Mouse (Mus musculus): ENCODE measurements at regions not wholly inside any gene's neighbourhood (a gene's known extent, or its start where the extent isn't known, plus 50 kb on each side); places are given as distances from the start of the nearest gene placed in this dataset.
A peak's percentile ranks its signal among the peaks of the same experiment; 100 is the strongest.

DNA sequence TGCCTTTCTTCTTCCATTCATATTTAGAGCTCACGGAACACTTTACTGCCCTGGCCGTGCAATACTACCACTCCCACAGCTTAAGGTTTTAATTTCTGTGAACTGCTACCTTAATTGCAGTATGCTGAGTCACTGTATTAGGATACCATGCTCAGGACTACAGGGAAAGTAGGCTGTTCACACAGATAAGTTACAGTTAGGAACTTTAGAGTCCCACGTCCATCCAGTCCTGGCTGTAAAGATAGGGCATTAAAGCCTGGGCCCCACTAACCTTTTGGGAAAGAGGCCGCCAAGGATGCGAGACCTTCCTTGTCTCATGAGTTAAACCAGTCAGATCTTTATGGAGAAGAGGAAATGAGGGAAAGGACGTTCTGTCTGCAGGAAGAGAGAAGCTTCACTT is 574.6 kb downstream of the Stpg2 start:
- H3K36me3 ChIP-seq (replicated peaks): no peaks in the 10 kb centered on the region
- H3K4me1 ChIP-seq (ENCODE audit: insufficient read depth, low read depth, low read length): peaks cover 56% of the 10 kb centered on the region
- H3K9me3 ChIP-seq (replicated peaks): no peaks in the 10 kb centered on the region
- H3K27me3 ChIP-seq (ENCODE audit: insufficient read depth, low read length): no peaks in the 10 kb centered on the region
- DNase-seq (ENCODE audit: low spot score): peak; percentile 71
- TF ChIP-seq TAL1 (conservative IDR thresholded peaks at IDR 0.05; ENCODE audit: low read depth, low read length) (peak; percentile 81), CTCF (IDR thresholded peaks at IDR 0.05; ENCODE audit: low read depth, low read length) (no peak)
- H3K4me3 ChIP-seq (ENCODE audit: low read depth, low read length): no peak overlapping the region; the same call in 1 of the 2 replicates
- ATAC-seq (ENCODE audit: extremely low read depth, insufficient number of reproducible peaks, low FRiP score, poor library complexity, severe bottlenecking): peak; percentile 83

DNA sequence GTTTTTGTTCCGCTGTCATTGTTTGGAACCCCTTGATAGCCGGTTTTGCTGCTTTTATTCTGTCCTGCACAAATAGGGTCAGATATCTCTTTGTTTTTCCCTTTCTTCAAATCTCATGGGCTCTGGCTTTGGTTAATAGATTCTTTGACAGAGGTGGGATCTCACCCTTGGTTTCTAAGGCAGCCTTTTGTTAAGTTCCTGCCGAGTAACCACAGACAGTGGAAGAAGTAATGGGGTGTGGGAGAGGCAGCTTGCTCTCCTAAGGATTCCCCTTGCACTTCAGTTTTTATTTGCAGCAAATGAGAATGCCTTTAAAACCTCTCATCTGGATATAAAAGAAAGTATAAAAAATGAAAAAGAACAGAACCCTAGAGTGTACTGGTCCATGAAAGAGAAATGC is 577.9 kb downstream of the Stpg2 start:
- Histone ChIP-seq H3K4me3 (ENCODE audit: low read depth, low read length) (no peak overlapping the region), H3K4me1 (ENCODE audit: insufficient read depth, low read depth, low read length) (peaks cover 83% of the 10 kb centered on the region), H3K36me3 (replicated peaks) (no peaks in the 10 kb centered on the region), H3K9me3 (replicated peaks) (peaks cover 3% of the 10 kb centered on the region), H3K27me3 (ENCODE audit: insufficient read depth, low read length) (no peaks in the 10 kb centered on the region)
- ATAC-seq (ENCODE audit: extremely low read depth, insufficient number of reproducible peaks, low FRiP score, poor library complexity, severe bottlenecking) (no peak), DNase-seq (ENCODE audit: low spot score) (no peak)
- TF ChIP-seq CTCF (IDR thresholded peaks at IDR 0.05; ENCODE audit: low read depth, low read length): no peak
- no peak for TF ChIP-seq GATA2 (IDR thresholded peaks at IDR 0.05; ENCODE audit: borderline replicate concordance, low read depth, low read length)
- TF ChIP-seq GATA1 (IDR thresholded peaks at IDR 0.05; ENCODE audit: borderline replicate concordance, low read length): no peak
- TF ChIP-seq POLR2AphosphoS5 (IDR thresholded peaks at IDR 0.05; ENCODE audit: insufficient replicate concordance, low read depth, low read length): no peak
- no peak for TF ChIP-seq TAL1 (conservative IDR thresholded peaks at IDR 0.05; ENCODE audit: low read depth, low read length)

DNA sequence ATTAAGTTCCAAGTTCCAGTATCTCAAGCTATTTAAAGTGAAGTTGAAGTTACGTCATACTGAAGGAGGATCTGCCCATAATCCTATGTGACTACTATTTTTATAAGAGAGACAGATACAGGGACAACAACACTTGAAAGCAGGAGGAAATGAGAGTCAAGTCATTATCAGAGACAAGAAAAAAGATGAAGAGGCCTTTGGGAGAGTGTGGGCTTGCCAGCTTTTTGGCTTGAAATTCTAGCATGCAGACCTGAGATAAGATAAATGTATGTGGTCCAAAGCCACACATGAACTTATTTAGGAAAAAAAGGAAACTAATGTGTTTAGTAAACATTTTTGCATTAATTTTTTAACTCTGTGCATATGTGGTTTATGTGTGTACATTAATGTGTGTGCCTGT is 581.0 kb downstream of the Stpg2 start:
- H3K9me3 ChIP-seq (replicated peaks): peaks cover 3% of the 10 kb centered on the region
- peaks cover 74% of the 10 kb centered on the region for H3K4me1 ChIP-seq (ENCODE audit: insufficient read depth, low read depth, low read length)
- no peak overlapping the region for H3K4me3 ChIP-seq (ENCODE audit: low read depth, low read length)
- H3K27me3 ChIP-seq (ENCODE audit: insufficient read depth, low read length): no peaks in the 10 kb centered on the region
- no peaks in the 10 kb centered on the region for H3K36me3 ChIP-seq (replicated peaks)
- TF ChIP-seq GATA1 (IDR thresholded peaks at IDR 0.05; ENCODE audit: borderline replicate concordance, low read length): no peak
- 0 out of 2 replicates have a peak, but pooled peaks have one; percentile 21 for TF ChIP-seq TAL1 (conservative IDR thresholded peaks at IDR 0.05; ENCODE audit: low read depth, low read length)
- ATAC-seq (ENCODE audit: extremely low read depth, insufficient number of reproducible peaks, low FRiP score, poor library complexity, severe bottlenecking) (peak; percentile 12), DNase-seq (ENCODE audit: low spot score) (no peak)

DNA sequence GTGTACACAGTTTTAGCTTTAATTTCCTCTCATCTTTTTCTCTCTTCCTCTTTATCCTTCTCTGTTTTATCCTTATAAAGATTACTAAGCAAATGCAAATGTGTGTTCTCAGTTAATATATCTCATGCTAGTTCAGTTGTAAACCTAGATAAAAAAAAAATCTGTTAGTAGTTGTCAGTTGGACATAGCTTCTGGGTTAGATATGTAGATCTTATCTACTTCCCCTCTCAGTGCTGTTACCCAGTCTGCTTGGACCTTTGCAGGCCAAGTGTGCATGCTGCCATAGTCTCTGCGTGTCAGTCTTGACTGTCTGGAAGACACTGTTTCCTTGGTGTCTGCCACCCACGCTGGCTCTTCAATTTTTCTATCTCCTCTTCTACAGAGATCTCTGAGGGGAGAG is 583.4 kb downstream of the Stpg2 start:
- ATAC-seq (ENCODE audit: extremely low read depth, insufficient number of reproducible peaks, low FRiP score, poor library complexity, severe bottlenecking) (peak; percentile 88), DNase-seq (ENCODE audit: low spot score) (no peak)
- Histone ChIP-seq H3K27me3 (ENCODE audit: insufficient read depth, low read length) (no peaks in the 10 kb centered on the region), H3K9me3 (replicated peaks) (peaks cover 3% of the 10 kb centered on the region), H3K4me1 (ENCODE audit: insufficient read depth, low read depth, low read length) (peaks cover 57% of the 10 kb centered on the region), H3K36me3 (replicated peaks) (no peaks in the 10 kb centered on the region), H3K4me3 (ENCODE audit: low read depth, low read length) (no peak overlapping the region)
- TF ChIP-seq GATA1 (IDR thresholded peaks at IDR 0.05; ENCODE audit: borderline replicate concordance, low read length) (no peak), TAL1 (conservative IDR thresholded peaks at IDR 0.05; ENCODE audit: low read depth, low read length) (no peak), POLR2AphosphoS5 (IDR thresholded peaks at IDR 0.05; ENCODE audit: insufficient replicate concordance, low read depth, low read length) (no peak), CTCF (IDR thresholded peaks at IDR 0.05; ENCODE audit: low read depth, low read length) (no peak), GATA2 (IDR thresholded peaks at IDR 0.05; ENCODE audit: borderline replicate concordance, low read depth, low read length) (no peak)

DNA sequence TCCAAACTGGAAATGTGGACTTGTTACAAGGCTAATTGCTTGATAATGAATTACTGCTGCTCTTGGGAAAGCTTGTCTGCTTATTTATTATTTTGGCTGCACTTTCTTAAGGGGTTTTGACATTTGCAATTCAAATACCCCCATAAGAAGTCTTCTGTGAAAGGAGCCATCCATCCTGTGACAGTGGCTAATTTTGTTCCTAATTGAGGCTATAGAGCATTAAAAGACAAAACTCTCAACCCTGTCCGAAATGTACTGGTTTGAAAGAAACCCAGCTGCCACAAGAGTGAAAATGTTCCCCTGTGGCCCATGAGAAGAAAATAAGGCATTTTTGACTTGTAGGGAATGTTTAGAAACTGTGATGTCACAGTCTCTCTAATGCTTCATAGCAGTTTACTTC is 591.2 kb downstream of the Stpg2 start:
- Histone ChIP-seq H3K4me3 (ENCODE audit: low read depth, low read length) (no peak overlapping the region), H3K9me3 (replicated peaks) (no peaks in the 10 kb centered on the region), H3K27me3 (ENCODE audit: insufficient read depth, low read length) (no peaks in the 10 kb centered on the region), H3K4me1 (ENCODE audit: insufficient read depth, low read depth, low read length) (peaks cover 3% of the 10 kb centered on the region; the same call in 1 of the 2 replicates), H3K36me3 (replicated peaks) (no peaks in the 10 kb centered on the region)
- DNase-seq (ENCODE audit: low spot score): no peak
- TF ChIP-seq POLR2AphosphoS5 (IDR thresholded peaks at IDR 0.05; ENCODE audit: insufficient replicate concordance, low read depth, low read length) (no peak), GATA1 (IDR thresholded peaks at IDR 0.05; ENCODE audit: borderline replicate concordance, low read length) (no peak), TAL1 (conservative IDR thresholded peaks at IDR 0.05; ENCODE audit: low read depth, low read length) (no peak), CTCF (IDR thresholded peaks at IDR 0.05; ENCODE audit: low read depth, low read length) (no peak), GATA2 (IDR thresholded peaks at IDR 0.05; ENCODE audit: borderline replicate concordance, low read depth, low read length) (no peak)
- ATAC-seq (ENCODE audit: extremely low read depth, insufficient number of reproducible peaks, low FRiP score, poor library complexity, severe bottlenecking): no peak

DNA sequence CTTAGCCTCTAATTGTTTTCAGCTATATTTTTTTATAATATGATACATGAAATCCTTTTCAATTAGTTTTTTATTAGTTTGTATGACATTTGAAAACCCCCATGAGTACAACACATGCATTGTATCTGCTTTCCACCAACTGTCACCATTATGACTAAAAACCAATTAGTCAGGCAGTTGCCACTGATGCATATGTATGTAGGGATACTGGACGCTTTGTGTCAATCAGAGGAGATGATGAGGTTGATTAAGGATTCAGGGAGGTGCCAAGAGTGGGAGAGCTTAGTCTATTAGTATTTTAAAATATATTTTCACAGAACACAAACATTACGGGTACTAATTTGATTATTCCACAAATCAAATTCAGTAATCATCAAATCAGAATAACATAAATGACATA is 593.6 kb downstream of the Stpg2 start:
- Histone ChIP-seq H3K27me3 (ENCODE audit: insufficient read depth, low read length) (no peaks in the 10 kb centered on the region), H3K36me3 (replicated peaks) (no peaks in the 10 kb centered on the region), H3K4me3 (ENCODE audit: low read depth, low read length) (no peak overlapping the region), H3K4me1 (ENCODE audit: insufficient read depth, low read depth, low read length) (peaks cover 5% of the 10 kb centered on the region), H3K9me3 (replicated peaks) (no peaks in the 10 kb centered on the region)
- no peak for TF ChIP-seq TAL1 (conservative IDR thresholded peaks at IDR 0.05; ENCODE audit: low read depth, low read length)
- no peak for TF ChIP-seq CTCF (IDR thresholded peaks at IDR 0.05; ENCODE audit: low read depth, low read length)
- no peak for TF ChIP-seq GATA2 (IDR thresholded peaks at IDR 0.05; ENCODE audit: borderline replicate concordance, low read depth, low read length)
- no peak for TF ChIP-seq GATA1 (IDR thresholded peaks at IDR 0.05; ENCODE audit: borderline replicate concordance, low read length)
- no peak for TF ChIP-seq POLR2AphosphoS5 (IDR thresholded peaks at IDR 0.05; ENCODE audit: insufficient replicate concordance, low read depth, low read length)
- DNase-seq (ENCODE audit: low spot score): no peak
- ATAC-seq (ENCODE audit: extremely low read depth, insufficient number of reproducible peaks, low FRiP score, poor library complexity, severe bottlenecking): no peak

Data from G1E (cell line).